Mouse (Mus musculus) CD4-positive, CD25-positive, alpha-beta regulatory T cell, adult 2 months (primary cell): Measurements from ENCODE around the gene Pabpc4.

Experiments
- DNase-seq: peaks from one replicate; pipeline ENCODE4 v3.0.0-alpha.2; 2012; ENCODE audit warnings: low read depth, low spot score

The Pabpc4 gene

GRCm38 (mm10) chr4:123342091-123342641 is 80.0 kb downstream of the Pabpc4 start:
- no peak for DNase-seq

DNA sequence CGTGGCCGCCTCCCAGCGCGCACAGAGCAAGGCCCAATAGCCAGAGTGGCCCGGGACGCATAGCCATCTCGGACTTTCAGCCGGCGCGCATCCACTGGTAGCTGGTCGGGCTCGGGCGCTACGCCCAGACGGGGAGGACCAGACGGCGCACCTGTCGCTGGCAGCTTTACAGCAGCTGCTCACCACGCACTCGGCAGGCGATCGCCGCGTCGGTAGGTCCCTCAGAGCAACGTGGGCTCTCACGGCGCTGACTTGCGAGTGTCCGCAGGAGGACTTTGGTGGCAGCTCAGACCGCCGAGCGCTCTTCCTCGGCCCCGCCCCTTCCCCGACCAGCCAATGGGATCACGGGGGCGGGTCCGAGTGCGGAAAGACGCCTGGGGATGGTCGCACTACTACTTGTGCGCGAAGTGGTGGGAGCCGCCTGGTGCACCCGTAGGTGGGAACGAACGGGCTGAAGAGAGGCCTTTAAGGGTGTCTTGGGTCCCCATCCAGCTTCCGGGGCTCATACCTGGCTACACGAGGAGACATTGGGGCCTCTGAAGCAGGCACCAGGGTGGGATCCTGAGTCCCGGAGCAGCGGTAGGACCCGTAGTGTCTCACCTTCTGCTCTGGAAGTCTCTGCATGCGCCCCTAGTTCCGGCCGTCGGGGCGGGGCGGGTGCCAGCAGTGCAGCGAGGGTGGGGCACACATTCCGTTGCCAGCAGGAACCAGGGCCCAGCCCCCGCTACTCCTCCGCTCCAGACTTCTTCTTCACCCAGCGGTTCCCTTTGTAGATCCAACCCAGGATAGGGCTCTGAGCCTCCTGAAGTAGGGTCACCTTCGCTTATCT is 80.7 kb downstream of the Pabpc4 start, which contains the start of gene Bmp8a:
Bmp8a (minus strand) TSS at position 611 of the 829 bp plus-strand sequence.
- peak; percentile 71 for DNase-seq

GRCm38 (mm10) chr4:123343471-123343789 is 81.3 kb downstream of the Pabpc4 start:
- DNase-seq = no peak
